8 mouse cellular contexts compared by ENCODE assay signal in the genomic region with DNA sequence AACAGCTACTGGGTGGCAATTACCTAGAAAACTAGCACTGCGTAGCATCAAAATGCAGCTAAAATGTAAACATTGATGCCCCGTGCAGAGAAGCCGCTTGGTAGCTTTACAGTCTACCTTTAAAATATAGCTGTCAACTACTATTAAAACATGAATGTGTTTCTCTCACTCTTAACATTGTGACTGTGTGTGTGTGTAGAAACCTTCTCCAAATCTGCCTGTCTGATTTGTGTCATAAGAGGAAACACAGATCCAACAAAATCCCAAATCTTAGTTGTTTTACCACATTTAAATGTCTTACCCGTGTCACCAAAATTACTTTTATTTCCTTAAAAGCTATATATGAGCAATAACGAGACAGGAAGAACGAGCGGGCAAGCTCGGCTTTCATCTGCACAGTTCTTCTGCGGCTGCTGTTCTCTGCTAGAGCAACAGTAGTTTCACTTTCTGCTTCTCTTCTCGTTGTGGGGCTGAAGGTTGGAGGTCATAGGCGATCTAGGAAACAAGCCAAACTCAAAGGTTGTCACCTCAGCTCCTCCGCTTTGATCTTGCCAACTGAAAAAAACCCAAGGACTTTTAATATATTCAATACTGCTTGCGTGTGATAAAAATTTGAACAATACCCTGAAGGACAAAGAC. TPM values are rescaled to one million over a fixed set of nuclear protein-coding genes. Genes with fewer than 3 reads are reported as not detected.
DNase-seq lines count a peak whose midpoint lies in the region; ATAC-seq and TF ChIP-seq lines count a peak whose summit lies in the region.

No protein-coding gene starts in this region.

- H3K79me2 ChIP-seq in CH12.LX (replicated peaks; ENCODE audit: control insufficient read depth, extremely low read depth, insufficient read depth, poor library complexity, severe bottlenecking): no peaks in the 10 kb centered on the region
- H3K79me2 ChIP-seq in myocyte (ENCODE audit: control insufficient read depth, insufficient read depth): no peaks in the 10 kb centered on the region

- 53% methylated on average over 13 of the region's 13 CpGs for whole genome bisulfite sequencing in embryonic facial prominence, embryonic 13.5 days
- WGBS in embryonic facial prominence, embryonic 10.5 days: 66% methylated on average over 13 of the region's 13 CpGs
- 56% methylated on average over 13 of the region's 13 CpGs for WGBS in heart, postnatal 0 days
- WGBS in limb, embryonic 14.5 days: 24% methylated on average over 13 of the region's 13 CpGs

- peaks cover 43% of the 10 kb centered on the region for H3K4me1 ChIP-seq in embryonic facial prominence, embryonic 13.5 days
- peaks cover 42% of the 10 kb centered on the region for H3K4me1 ChIP-seq in embryonic facial prominence, embryonic 10.5 days
- H3K4me1 ChIP-seq in CH12.LX (ENCODE audit: control insufficient read depth in 1 of 2, insufficient read depth in 2 of 2): peaks cover 13 to 33% of the 10 kb centered on the region in 2 experiments
- H3K4me1 ChIP-seq in heart, postnatal 0 days (ENCODE audit: control insufficient read depth, insufficient read depth): peaks cover 4% of the 10 kb centered on the region; the same call in 1 of the 2 replicates
- peaks cover 31% of the 10 kb centered on the region for H3K4me1 ChIP-seq in limb, embryonic 14.5 days (ENCODE audit: control insufficient read depth, insufficient read depth, low read length)

- no peaks in the 10 kb centered on the region for H3K9me3 ChIP-seq in embryonic facial prominence, embryonic 13.5 days
- H3K9me3 ChIP-seq in embryonic facial prominence, embryonic 10.5 days: no peaks in the 10 kb centered on the region
- H3K9me3 ChIP-seq in CH12.LX (replicated peaks; ENCODE audit: low read length): no peaks in the 10 kb centered on the region
- no peaks in the 10 kb centered on the region for H3K9me3 ChIP-seq in heart, postnatal 0 days (replicated peaks; ENCODE audit: control insufficient read depth, low read length)
- H3K9me3 ChIP-seq in limb, embryonic 14.5 days (ENCODE audit: control insufficient read depth, low read length): no peaks in the 10 kb centered on the region

- H3K27me3 ChIP-seq in embryonic facial prominence, embryonic 13.5 days: no peaks in the 10 kb centered on the region
- H3K27me3 ChIP-seq in embryonic facial prominence, embryonic 10.5 days (replicated peaks; ENCODE audit: low read depth, poor library complexity, severe bottlenecking): peaks cover 22% of the 10 kb centered on the region
- H3K27me3 ChIP-seq in CH12.LX (replicated peaks) (no peaks in the 10 kb centered on the region), myocyte (ENCODE audit: control insufficient read depth, insufficient read depth, insufficient read length) (no peaks in the 10 kb centered on the region)
- no peaks in the 10 kb centered on the region for H3K27me3 ChIP-seq in heart, postnatal 0 days (ENCODE audit: control insufficient read depth, insufficient read depth, low read length)
- no peaks in the 10 kb centered on the region for H3K27me3 ChIP-seq in limb, embryonic 14.5 days (ENCODE audit: control insufficient read depth, insufficient read depth, low read length)

- TF ChIP-seq RAD21 in CH12.LX (IDR thresholded peaks at IDR 0.05; ENCODE audit: low read depth, low read length): no peak

- no peak for TF ChIP-seq CTCF in CH12.LX (conservative IDR thresholded peaks at IDR 0.05 in 1 of 2, IDR thresholded peaks at IDR 0.05 in 1 of 2; ENCODE audit: low read depth in 2 of 2, low read length in 2 of 2)
- TF ChIP-seq CTCF in heart, postnatal 0 days (IDR thresholded peaks at IDR 0.05; ENCODE audit: low read depth): no peak

- intact Hi-C loops in left cerebral cortex, postnatal 4 days (cut with DNase I): no loop called here

- dilution Hi-C loops in CH12.LX (cut with MboI; ENCODE audit: extremely low pct_ligation_motif_present, extremely low pct_unique_long_range_greater_than_20kb, low sequenced_read_pairs): no loop called here

- H3K4me3 ChIP-seq in embryonic facial prominence, embryonic 13.5 days: 0 out of 2 replicates have a peak overlapping the region, but pooled peaks have one; percentile 14
- H3K4me3 ChIP-seq in embryonic facial prominence, embryonic 10.5 days: no peak overlapping the region
- H3K4me3 ChIP-seq in CH12.LX (replicated peaks in 1 of 3; ENCODE audit: low read depth in 2 of 3, low read length in 2 of 3, poor library complexity in 1 of 3) (peak overlapping the region; percentile 54 to 62 (median 55)), myocyte (peak overlapping the region; percentile 20)
- peak overlapping the region; percentile 24 for H3K4me3 ChIP-seq in heart, postnatal 0 days (ENCODE audit: low read depth, low read length)
- peak overlapping the region; percentile 24 for H3K4me3 ChIP-seq in limb, embryonic 14.5 days (replicated peaks; ENCODE audit: low read length)

- no peak overlapping the region for H3K27ac ChIP-seq in embryonic facial prominence, embryonic 13.5 days
- H3K27ac ChIP-seq in embryonic facial prominence, embryonic 10.5 days (replicated peaks): no peak overlapping the region
- H3K27ac ChIP-seq in CH12.LX (ENCODE audit: insufficient read depth, low read depth): peak overlapping the region; percentile 17; the same call in 1 of the 2 replicates
- no peak overlapping the region for H3K27ac ChIP-seq in heart, postnatal 0 days (ENCODE audit: low read depth)
- no peak overlapping the region for H3K27ac ChIP-seq in limb, embryonic 14.5 days (replicated peaks; ENCODE audit: low read depth, low read length)

- no peak overlapping the region for H3K9ac ChIP-seq in embryonic facial prominence, embryonic 13.5 days
- peak overlapping the region; percentile 56 for H3K9ac ChIP-seq in CH12.LX (ENCODE audit: insufficient read depth, low read depth)
- no peak overlapping the region; the same call in 1 of the 2 replicates for H3K9ac ChIP-seq in heart, postnatal 0 days (replicated peaks; ENCODE audit: low read depth, low read length)
- H3K9ac ChIP-seq in limb, embryonic 14.5 days (ENCODE audit: low read depth, low read length, severe bottlenecking): peak overlapping the region; percentile 16; the same call in 1 of the 2 replicates

- no peak overlapping the region for H3ac ChIP-seq in myocyte (ENCODE audit: control insufficient read depth, insufficient read length)

- no peak for DNase-seq in embryonic facial prominence, embryonic 10.5 days (ENCODE audit: low spot score)
- DNase-seq in CH12.LX (ENCODE audit: extremely low read depth): peak; percentile 75
- peak; percentile 24 for DNase-seq in heart, postnatal 0 days (ENCODE audit: low spot score)
- DNase-seq in limb, embryonic 14.5 days (ENCODE audit: low spot score): no peak
- DNase-seq in thymus, postnatal 4 days: peak; percentile 69
- no peak for DNase-seq in left cerebral cortex, postnatal 4 days

- no peaks in the 10 kb centered on the region for H3K36me3 ChIP-seq in embryonic facial prominence, embryonic 13.5 days
- no peaks in the 10 kb centered on the region for H3K36me3 ChIP-seq in embryonic facial prominence, embryonic 10.5 days (replicated peaks)
- no peaks in the 10 kb centered on the region for H3K36me3 ChIP-seq in CH12.LX (replicated peaks in 1 of 2; ENCODE audit: control insufficient read depth in 1 of 2, insufficient read depth in 1 of 2, low read length in 1 of 2)
- no peaks in the 10 kb centered on the region for H3K36me3 ChIP-seq in heart, postnatal 0 days (replicated peaks; ENCODE audit: control insufficient read depth, insufficient read depth, low read length)
- H3K36me3 ChIP-seq in limb, embryonic 14.5 days (ENCODE audit: control insufficient read depth, insufficient read depth, low read length): no peaks in the 10 kb centered on the region
- H3K36me3 ChIP-seq in myocyte (ENCODE audit: control insufficient read depth, insufficient read depth): no peaks in the 10 kb centered on the region

- peak; percentile 42; the same call in 1 of the 2 replicates for TF ChIP-seq POLR2A in CH12.LX (IDR thresholded peaks at IDR 0.05; ENCODE audit: low read depth, low read length)
- TF ChIP-seq POLR2A in limb, embryonic 14.5 days (IDR thresholded peaks at IDR 0.05; ENCODE audit: borderline replicate concordance, extremely low read depth, insufficient read depth, insufficient read length): no peak
- no peak for TF ChIP-seq POLR2A in myocyte (IDR thresholded peaks at IDR 0.05; ENCODE audit: insufficient read length, low read depth)

- peak; percentile 61 for TF ChIP-seq EP300 in CH12.LX (IDR thresholded peaks at IDR 0.05; ENCODE audit: low read length)
- TF ChIP-seq EP300 in heart, postnatal 0 days (IDR thresholded peaks at IDR 0.05; ENCODE audit: low read depth): no peak

- ATAC-seq in embryonic facial prominence, embryonic 13.5 days (ENCODE audit: insufficient number of reproducible peaks, insufficient read depth, low FRiP score, low TSS enrichment, low read depth): no peak
- ATAC-seq in heart, postnatal 0 days (ENCODE audit: insufficient read depth, low read depth): no peak
- no peak for ATAC-seq in limb, embryonic 14.5 days (ENCODE audit: low FRiP score, low read depth)

- in situ Hi-C loops in CH12.LX (cut with MboI; ENCODE audit: low pct_ligation_motif_present, low pct_unique_long_range_greater_than_20kb, low sequenced_read_pairs): loop anchor here (5.0 kb wide), 1 partner anchor 75 kb away; no protein-coding TSS in a partner anchor

- H3K4me2 ChIP-seq in embryonic facial prominence, embryonic 13.5 days: peak overlapping the region; percentile 45
- peak overlapping the region; percentile 85 for H3K4me2 ChIP-seq in CH12.LX (ENCODE audit: insufficient read depth, low read depth, poor library complexity, severe bottlenecking)
- H3K4me2 ChIP-seq in heart, postnatal 0 days (ENCODE audit: low read depth, low read length): peak overlapping the region; percentile 65
- peak overlapping the region; percentile 45 for H3K4me2 ChIP-seq in limb, embryonic 14.5 days (replicated peaks; ENCODE audit: low read depth, low read length, severe bottlenecking)
- H3K4me2 ChIP-seq in myocyte (ENCODE audit: low read depth): peak overlapping the region; percentile 98

TF ChIP-seq in CH12.LX, 34 proteins besides CTCF, POLR2A, EP300 and RAD21 (continues in another document):
- TF ChIP-seq PAX5 (IDR thresholded peaks at IDR 0.05; ENCODE audit: low read length): no peak

TF ChIP-seq in myocyte, 11 proteins besides CTCF, POLR2A, EP300 and RAD21 (continues in another document):
- no peak for TF ChIP-seq REST (IDR thresholded peaks at IDR 0.05; ENCODE audit: insufficient read depth, insufficient read length)

RNA-seq across cellular contexts. Expression of a gene that starts 2.1 kb away (rescaled TPM):
- 1.2 and 1.4 TPM in 2 replicates for polyA plus RNA-seq in embryonic facial prominence, embryonic 13.5 days (2015; fragmentation: Nextera tagmentation; extraction: Ambion mirVana)
- 0.64 and 0.65 TPM in 2 replicates for polyA plus RNA-seq in embryonic facial prominence, embryonic 10.5 days (2016; fragmentation: Nextera tagmentation; extraction: Ambion mirVana)
- total RNA-seq in CH12.LX (2012; rRNA removed): 2.3 and 3.3 TPM in 2 replicates
- 2.4 and 3.0 TPM in 2 replicates for total RNA-seq in CH12.LX (2014; rRNA removed)
- 2.7 and 3.6 TPM in 2 replicates for polyA plus RNA-seq in CH12.LX (2012; ENCODE audit: insufficient read length, low read depth)
- total RNA-seq in heart, postnatal 0 days (2014; rRNA removed; ENCODE audit: low replicate concordance): 0.19 and 4.9 TPM in 2 replicates
- 1.1 and 1.2 TPM in 2 replicates for polyA plus RNA-seq in heart, postnatal 0 days (2015; fragmentation: Nextera tagmentation; extraction: Ambion mirVana)
- 0.77 and 0.92 TPM in 2 replicates for polyA plus RNA-seq in limb, embryonic 14.5 days (2012; rRNA removed)
- 0.70 and 1.1 TPM in 2 replicates for polyA plus RNA-seq in limb, embryonic 14.5 days (2014; fragmentation: Nextera tagmentation; extraction: Ambion mirVana)
- polyA plus RNA-seq in myocyte (2012; fragmentation: generic; extraction: Trizol): 5.7 TPM
- 10 to 100 TPM; 11.1 to 11.6 TPM for total RNA-seq in left cerebral cortex, postnatal 4 days (2021)

Comparison
In these comparisons a context has a peak if more than half of its experiments do, and no peak if none do; other contexts are left out.
1. H3K4me2 ChIP-seq: peak in every context shown above with its lines; median percentile 98 in myocyte; 85 in CH12.LX; 65 in heart, postnatal 0 days; 45 in embryonic facial prominence, embryonic 13.5 days; 45 in limb, embryonic 14.5 days.
2. H3K9ac ChIP-seq: peak in CH12.LX (single experiment) and limb, embryonic 14.5 days (single experiment); none in embryonic facial prominence, embryonic 13.5 days (single experiment) and heart, postnatal 0 days (single experiment).
3. DNase-seq: peak in CH12.LX (single experiment), heart, postnatal 0 days (single experiment) and thymus, postnatal 4 days (single experiment); none in embryonic facial prominence, embryonic 10.5 days (single experiment), limb, embryonic 14.5 days (single experiment) and left cerebral cortex, postnatal 4 days (single experiment).